Mouse (Mus musculus) layer of hippocampus, adult 9-10 months (tissue): ENCODE measurements around the gene Pacrg.

Experiments used
- DNase-seq: peaks from one replicate; pipeline ENCODE4 v3.0.0; 2022; ENCODE audit warnings: low spot score

The Pacrg gene

GRCm38 (mm10) chr17:10840148-10840707 lies at the start of gene Pacrg, which contains the start of gene Prkn:
TSS of gene Pacrg (minus strand) at chr17:10840311.
TSS of gene Prkn (plus strand) at chr17:10840384.
- peak; percentile 93 for DNase-seq

- DNase-seq, result no peak
These were observed 47.8 kb upstream of the Pacrg start for GRCm38 (mm10) chr17:10887924-10888323.

- DNase-seq, result no peak
These were observed 42.1 kb upstream of the Pacrg start for GRCm38 (mm10) chr17:10882260-10882659.

GRCm38 (mm10) chr17:10878986-10879385 lies 38.9 kb upstream of the Pacrg start:
- DNase-seq, result no peak

- DNase-seq, result no peak
These were observed 34.4 kb upstream of the Pacrg start for GRCm38 (mm10) chr17:10874208-10875187.

- DNase-seq, result no peak
These were observed 14.1 kb upstream of the Pacrg start for GRCm38 (mm10) chr17:10854207-10854606.

GRCm38 (mm10) chr17:10840731-10841201 lies 655 bp upstream of the Pacrg start:
- peak; percentile 69 for DNase-seq

- DNase-seq, result no peak
These were observed 21.1 kb downstream of the Pacrg start for GRCm38 (mm10) chr17:10818971-10819370.

GRCm38 (mm10) chr17:10808571-10808970 lies 31.5 kb downstream of the Pacrg start:
- no peak for DNase-seq

GRCm38 (mm10) chr17:10807261-10807998 lies 32.7 kb downstream of the Pacrg start:
- DNase-seq, result no peak

GRCm38 (mm10) chr17:10806692-10807091 lies 33.4 kb downstream of the Pacrg start:
- DNase-seq, result no peak

- no peak for DNase-seq
These were observed 48.5 kb downstream of the Pacrg start for GRCm38 (mm10) chr17:10791661-10792060.

GRCm38 (mm10) chr17:10784401-10784920 lies 55.6 kb downstream of the Pacrg start:
- no peak for DNase-seq

GRCm38 (mm10) chr17:10776503-10776902 lies 63.6 kb downstream of the Pacrg start:
- DNase-seq, result no peak

GRCm38 (mm10) chr17:10774468-10774867 lies 65.6 kb downstream of the Pacrg start:
- no peak for DNase-seq

GRCm38 (mm10) chr17:10772207-10772606 lies 67.9 kb downstream of the Pacrg start:
- DNase-seq, result no peak

GRCm38 (mm10) chr17:10769873-10770272 lies 70.2 kb downstream of the Pacrg start:
- DNase-seq, result peak; percentile 51

- no peak for DNase-seq
These were observed 73.2 kb downstream of the Pacrg start for GRCm38 (mm10) chr17:10766735-10767406.

GRCm38 (mm10) chr17:10764343-10764742 lies 75.8 kb downstream of the Pacrg start:
- DNase-seq, result no peak

- no peak for DNase-seq
These were observed 82.7 kb downstream of the Pacrg start for GRCm38 (mm10) chr17:10757455-10757854.

- DNase-seq, result peak; percentile 56
These were observed 95.2 kb downstream of the Pacrg start for GRCm38 (mm10) chr17:10744709-10745461.
